Mouse (Mus musculus): Measurements from ENCODE around the gene Polr2l.
A peak's percentile ranks its signal among the peaks of the same experiment; 100 is the strongest.

Polr2l gene

DNA sequence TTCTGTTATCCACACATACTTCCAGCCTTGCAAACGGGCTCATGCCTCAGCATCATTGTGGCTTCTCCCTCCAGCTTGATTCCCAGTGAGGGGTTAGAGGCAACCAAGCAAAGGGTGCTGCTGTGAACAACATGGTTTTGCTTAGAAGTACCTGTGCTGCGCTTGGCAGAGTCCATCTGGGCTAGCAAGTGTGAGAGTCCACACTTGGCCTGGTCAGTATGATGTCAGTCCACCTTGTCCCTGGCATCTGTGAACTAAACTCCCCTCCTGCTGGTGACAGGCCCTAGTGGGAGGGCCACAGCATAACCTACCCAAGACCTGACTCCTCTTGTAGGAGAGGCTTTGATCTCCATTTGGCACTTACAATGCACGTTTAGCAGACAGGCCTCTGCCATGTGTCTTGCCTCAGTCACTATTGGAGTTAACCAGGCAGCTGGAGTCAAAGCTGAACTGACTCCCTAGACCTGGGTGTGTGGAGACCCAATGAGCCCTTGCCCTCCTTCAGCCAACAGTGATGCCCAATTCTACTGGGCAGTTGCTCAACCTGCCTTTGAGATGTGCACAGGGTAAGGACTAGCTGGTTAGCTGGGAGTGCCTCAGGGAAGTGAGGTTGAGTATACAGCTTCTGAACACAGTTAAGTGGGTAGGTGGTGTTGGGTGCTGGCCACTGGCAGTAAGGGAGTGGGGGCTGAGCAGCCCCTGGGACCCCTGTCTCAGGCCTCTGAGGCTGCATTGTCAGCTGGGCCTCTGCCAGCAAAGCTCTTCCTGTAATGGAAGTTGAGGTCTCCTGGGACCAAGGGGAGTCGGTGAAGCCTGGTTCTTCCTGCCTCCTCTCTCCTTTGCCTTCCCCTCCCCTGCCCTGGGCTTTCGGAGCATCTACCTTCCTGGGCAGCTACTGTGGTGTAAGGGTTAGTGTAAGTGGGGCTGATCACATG lies 9.5 kb upstream of the Polr2l start:
- DNase-seq (ENCODE audit: low spot score) = no peak

DNA sequence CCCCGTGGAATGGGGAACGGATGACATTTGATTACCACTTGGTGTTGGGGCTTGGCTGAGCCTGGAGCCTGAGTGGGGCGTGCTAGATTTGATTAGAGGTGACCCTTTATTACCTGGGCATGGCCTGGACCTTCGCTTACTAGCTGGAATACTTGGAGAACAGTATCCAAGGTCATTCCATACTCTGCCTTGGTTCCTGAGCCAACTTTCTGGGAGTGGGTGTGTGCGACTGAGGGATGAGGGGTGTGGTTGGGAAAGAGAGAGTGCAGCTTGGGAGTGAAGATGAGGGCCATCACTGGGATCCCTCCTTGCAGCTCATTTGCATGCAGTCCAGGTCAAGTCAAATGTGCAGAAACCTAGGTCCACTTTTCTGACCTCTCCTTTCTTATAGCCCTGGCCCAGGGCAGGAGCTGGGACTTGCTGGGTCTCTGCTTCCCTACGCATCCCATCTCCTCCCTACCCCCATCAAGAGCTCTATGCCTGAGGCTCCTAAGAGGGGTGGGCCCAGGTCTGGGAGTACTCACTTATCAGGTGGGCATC lies 8.3 kb upstream of the Polr2l start:
- DNase-seq (ENCODE audit: low spot score) = no peak

DNA sequence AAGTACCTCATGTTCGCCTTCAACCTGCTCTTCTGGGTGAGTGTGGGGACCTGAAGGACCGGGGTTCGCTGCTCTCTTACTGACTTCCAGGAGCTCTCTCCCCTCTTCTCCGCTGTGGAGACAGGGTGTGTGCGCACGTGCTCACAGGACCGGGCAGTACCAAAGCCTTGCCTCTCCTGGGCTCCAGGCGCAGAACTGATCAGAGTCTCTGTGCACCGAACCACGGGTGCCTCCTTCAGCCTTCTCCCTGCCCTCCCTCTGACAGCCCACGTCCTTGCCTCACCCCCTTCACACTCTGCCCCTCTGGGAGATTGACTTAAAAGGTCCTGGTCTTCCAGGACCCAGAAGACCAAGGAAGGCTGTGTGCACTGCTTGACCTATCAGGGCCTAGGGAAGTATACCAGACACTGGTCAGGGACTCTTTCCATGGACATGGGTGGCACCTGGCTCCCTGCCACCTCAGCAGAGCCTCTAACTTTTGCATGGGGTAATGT lies 7.6 kb upstream of the Polr2l start:
- DNase-seq (ENCODE audit: low spot score) = no peak

DNA sequence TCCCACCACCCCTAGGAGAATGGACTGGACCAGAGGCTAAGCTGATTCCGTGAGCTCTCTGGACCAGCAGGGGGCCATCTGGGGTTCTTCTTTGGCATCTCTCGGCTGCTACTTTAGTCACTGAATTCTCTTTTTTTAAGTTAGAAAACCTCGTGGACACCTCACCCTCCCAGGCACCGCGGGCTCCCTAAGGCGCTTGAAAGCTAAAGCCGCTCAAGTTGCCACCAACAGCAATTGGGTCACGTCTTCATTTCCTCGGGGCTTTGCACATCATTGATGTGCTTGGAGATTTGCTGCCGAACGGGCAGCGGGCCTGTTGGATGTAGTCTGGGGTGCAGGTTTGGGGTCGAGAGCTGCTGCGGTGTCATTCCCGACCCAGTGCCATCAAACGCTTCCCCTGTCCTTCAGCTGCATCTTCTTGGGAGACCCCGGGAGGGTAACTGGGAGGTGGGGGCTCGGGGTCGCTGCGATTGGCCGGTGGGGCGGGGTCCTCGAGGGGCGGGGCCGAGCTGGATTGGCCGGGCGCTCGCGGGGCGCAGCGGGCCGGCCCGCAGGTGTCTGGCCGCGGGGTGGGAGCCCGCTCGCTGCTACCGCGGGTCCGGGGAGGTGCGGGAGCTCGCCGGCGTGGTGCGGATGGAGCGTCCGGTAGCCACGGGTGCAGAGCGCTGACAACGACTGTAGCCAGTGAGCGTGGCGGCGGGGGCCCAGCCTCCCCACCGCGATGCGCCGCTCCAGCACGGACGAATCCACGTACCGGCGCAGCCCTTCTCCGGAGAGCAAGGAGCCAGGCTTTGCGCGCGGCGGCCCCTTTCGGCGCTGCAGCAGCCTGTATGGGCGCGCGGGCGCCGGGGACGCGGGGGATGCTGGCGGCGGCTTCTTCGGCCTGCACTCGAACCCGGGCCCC lies 6.8 kb upstream of the Polr2l start:
- peak; percentile 55 for DNase-seq (ENCODE audit: low spot score)

DNA sequence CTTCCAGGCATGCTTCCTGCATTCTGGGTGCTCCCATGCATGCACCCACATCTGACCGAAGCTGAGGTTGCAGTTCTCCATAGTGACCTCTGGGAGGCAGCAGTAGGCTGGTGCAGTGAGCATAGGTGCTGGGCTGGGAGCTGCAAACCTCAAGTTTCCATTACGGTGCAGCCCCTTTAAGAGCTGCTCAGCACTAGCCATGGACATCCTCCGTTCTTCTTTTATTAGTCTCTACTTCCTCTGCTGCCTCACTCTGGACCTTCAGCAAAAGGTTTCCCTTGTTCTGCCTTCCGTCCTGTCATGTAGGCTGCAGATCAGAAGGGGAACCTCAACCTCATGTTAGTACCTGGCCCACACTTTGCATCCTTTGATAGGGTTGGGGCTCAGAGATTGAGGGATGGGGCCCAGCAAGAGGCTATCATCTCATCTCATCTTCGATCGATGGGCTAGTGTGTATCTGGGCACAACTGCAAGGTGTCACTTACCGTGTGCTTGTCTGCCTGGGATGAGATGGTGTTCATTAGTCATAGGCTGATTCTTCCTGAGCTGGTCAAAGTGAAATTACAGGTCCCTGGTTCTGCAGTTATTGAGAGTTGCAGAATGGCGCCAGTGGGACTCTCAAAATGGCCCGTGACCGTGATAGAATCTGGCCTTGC lies 6.0 kb upstream of the Polr2l start:
- peak; percentile 53 for DNase-seq (ENCODE audit: low spot score)

DNA sequence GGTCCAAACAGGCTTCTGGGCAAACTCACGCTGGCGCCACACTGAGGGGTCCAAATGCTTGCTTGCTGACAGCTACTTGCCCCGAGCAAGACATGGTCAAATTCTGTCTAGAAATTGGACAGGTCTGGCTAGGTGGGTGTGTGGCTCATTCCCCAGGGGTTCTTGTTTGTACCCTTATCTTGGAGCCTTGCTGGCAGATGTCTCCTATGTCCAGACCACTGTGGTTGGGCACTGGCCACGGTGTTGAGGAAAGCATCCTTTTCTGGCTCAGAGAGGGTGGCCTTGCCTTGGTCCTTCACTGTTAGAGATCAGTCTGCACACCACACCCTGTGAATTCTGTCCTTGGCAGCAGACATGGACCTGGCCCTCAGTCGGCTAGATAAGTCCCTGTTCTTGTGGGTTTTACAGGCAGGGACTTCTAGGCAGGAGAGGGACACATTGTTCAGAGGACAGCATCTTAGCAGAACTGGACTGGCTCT lies 3.4 kb upstream of the Polr2l start:
- DNase-seq (ENCODE audit: low spot score) = peak; percentile 36

DNA sequence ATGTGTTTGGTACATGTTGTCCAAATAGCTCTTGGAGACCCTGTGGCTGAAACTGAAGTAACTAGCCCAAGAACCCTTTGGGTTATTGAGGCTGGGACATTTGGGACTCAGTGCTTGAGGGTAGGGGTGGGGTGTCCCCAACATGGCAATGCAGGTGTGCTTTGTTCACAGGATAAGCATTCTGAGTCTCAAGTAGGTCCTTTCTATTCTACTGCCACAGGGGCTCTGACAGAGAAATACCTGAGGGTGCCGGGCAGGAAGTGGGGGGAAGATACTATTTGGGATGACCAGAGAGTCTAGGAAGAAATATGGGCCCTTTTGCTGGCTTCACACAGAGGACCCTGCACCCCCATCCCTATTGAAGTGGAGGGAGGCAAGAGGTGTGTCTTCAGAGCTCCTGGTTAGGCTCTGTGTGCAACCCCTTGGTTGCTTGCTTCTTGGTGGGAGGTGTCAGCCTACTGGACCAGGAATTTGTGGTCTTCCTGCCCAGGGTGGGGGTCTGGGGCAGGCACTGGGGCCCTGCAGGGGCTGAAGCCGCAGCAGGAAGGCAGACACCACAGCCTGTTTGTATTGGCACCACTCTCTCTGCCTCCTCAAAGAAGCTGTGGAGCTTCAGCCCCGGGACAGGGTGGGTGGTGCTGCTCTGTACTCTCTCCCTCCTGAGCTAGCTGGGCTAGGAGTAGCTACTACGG lies 2.8 kb upstream of the Polr2l start:
- peak; percentile 21 for DNase-seq (ENCODE audit: low spot score)

DNA sequence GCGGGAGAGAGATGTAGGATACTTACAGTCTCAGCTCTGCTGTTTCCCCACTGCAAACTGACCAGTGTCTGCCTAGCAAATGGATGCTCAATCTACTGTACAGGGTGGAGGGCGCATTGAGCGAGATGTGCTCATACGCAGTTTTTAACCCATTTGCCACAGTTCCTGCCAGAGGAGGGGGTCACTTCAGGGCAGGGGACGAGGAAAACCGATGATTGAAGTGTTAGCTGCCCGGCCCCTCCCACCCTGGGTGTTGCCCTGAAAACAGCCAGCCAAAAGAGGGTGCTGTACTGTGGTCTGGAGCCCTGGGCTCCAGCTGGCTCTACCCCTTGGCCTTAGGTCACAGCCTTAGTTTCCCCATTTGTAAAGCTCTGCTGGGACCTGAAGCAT lies 2.0 kb upstream of the Polr2l start:
- DNase-seq (ENCODE audit: low spot score) = no peak

DNA sequence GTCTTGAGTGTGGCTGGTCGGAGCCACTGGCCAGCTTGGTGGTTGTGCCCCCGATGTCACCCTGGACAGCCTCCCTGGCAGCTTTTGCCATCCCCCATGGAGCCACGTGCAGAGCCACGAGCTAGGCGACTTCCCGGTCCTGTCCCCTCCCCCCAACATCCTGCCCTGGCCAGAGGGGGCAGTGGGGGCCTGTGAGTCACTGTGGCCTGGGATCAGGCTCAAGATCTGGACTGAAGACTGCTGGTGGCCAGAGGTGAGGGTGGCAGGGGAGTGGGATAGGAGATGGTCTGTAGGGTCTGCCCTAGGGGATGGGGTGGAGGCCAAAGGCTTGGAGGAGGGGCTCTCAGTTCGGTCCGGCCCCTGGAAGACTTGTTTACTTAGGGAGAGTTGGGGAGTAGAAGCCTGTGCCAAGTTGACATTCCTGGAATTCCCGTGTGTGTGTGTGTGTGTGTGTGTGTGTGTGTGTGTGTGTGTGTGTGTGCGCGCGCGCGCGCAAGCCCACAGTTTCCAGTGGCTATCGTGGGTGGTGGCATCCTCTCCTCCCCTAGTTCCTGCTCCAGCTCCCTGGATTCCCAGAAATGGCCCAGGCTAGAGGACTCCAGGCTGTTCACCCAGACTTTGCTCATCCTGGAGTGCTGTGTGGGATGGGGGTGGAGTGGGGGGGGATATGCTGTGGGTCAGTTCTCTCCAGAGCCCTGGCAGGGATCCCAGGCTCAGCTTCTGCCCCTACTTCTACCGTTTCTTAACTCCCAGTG lies 1.5 kb upstream of the Polr2l start:
- DNase-seq (ENCODE audit: low spot score) = peak; percentile 82

DNA sequence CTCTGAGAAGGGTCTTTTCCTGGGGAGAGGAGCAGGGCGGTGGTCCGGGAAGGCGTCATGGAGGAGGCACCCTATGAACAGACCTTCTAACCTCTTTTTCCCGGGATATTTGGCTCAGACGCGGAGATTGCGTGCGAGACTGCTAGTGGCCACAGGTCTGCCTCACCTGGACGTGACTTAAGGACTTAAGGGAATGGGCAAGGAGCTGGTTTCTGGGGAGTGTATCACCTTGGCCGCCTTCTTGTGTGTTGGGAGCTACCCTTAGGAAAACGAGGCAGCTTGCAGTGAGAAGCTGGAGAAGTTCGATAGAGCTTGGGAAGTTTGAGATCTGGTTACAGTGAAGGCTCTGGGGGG lies 850 bp upstream of the Polr2l start:
- DNase-seq (ENCODE audit: low spot score) = peak; percentile 21

DNA sequence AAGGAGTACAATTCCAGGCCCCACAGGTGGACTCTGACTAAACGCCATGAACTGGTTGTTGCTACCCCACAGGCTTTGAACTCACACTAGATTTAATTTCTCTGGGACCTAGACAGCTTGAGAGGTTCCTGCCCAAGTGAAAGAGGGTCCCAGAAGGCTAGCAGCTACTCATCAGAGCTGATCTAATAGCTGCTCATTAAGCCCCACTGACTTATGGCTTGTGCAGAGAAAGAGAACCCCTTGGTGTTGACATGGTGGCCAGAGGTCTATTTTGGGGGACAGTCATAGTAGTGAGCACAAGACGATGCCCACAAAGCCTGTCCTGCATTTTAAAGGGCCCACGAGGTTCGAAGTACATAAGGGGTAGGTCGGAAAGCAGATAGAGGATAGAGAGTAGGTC lies 772 bp downstream of the Polr2l start:
- no peak for DNase-seq (ENCODE audit: low spot score)

DNA sequence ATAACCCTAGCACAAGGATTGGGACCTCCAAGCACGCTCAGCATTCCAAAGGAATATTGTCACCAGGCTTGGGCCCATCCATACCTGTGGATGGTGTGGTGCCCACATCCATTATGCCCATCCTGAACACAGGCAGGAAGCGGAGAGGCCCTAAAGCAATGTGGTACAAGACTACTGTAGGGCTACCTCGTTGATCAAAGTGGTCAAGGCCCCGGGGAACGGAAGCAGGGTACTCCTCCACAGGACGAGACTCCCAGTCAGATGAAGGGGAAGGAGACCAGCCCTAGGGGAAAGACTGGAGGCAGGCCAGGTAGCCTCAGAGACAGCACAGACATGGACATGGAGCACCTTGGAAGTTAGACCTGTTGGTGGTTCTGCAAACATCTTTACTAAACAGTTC lies 2.2 kb downstream of the Polr2l start:
- no peak for DNase-seq (ENCODE audit: low spot score)

DNA sequence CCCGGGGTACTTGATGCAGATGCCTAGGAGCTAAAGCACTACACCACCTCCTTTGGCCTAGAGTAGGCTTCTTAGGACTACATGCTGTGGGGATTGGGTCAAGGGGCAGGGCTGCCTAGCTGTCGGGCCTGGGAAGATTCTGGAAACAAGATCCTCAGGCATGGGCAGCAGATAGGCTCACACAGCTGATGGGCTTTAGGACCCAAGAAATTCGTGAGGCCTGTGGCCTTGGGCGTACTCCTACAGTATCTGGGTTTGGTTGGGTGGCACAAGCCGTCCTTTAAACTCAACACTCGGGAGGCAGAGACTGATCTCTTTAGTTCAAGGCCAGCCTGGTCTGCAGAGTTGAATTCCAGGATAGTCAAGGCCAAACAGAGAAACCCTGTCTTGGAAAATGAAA lies 2.7 kb downstream of the Polr2l start:
- DNase-seq (ENCODE audit: low spot score) = peak; percentile 44

DNA sequence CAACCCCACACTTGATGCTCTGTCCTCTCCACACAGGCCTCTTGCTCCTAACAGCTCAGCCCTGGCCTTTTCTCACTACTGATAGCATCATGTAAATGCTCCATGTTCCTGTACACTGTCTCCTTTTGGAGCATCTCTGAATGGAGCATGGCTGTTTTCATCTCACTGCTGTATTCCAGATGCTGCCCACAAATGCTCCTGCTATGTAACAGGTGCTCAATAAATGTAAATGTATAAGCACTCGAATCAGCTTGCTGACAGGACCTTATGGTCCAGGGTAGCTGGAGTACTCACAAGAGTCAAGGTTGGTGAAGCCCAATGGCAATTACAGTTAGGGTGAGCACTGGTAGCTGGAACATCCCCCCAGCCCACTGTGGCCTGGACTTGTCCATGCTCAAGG lies 3.7 kb downstream of the Polr2l start:
- no peak for DNase-seq (ENCODE audit: low spot score)

DNA sequence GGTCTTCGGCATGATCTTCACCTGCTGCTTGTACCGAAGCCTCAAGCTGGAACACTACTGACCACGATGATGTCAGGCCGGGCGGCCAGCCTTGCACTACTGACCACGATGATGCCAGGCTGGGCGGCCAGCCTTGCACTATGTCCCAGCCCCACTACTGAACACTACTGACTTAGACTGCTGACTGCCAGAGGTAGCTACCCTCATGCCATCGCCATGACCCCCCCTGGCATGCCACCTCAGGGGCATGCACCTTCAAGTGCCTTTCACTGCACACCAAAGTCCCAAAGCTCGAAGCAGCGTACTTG lies 4.3 kb downstream of the Polr2l start:
- DNase-seq (ENCODE audit: low spot score) = no peak

DNA sequence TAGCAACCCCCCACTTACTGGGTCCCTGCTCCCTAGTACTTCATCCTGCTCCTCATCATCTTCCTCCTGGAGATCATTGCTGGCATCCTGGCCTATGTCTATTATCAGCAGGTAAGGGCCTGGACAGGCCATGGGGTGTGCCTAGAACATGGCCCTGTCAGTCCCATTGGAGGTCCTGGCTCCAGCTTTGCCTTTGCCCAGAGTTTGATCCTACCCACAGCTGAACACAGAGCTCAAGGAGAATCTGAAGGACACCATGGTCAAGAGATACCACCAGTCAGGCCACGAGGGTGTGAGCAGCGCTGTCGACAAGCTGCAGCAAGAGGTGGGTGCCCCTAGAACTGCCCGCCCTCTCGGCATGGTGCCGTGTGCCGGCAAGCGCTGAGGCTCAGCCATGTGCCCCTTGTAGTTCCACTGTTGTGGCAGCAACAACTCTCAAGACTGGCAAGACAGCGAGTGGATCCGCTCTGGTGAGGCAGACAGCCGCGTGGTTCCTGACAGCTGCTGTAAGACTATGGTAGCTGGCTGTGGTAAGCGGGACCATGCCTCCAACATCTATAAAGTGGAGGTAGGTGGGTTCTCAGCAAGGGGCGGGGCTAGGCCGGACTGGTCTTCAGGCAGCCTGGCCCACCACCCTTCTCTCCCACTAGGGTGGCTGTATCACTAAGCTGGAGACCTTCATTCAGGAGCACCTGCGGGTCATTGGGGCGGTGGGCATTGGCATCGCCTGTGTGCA lies 4.9 kb downstream of the Polr2l start:
- peak; percentile 28 for DNase-seq (ENCODE audit: low spot score)

DNA sequence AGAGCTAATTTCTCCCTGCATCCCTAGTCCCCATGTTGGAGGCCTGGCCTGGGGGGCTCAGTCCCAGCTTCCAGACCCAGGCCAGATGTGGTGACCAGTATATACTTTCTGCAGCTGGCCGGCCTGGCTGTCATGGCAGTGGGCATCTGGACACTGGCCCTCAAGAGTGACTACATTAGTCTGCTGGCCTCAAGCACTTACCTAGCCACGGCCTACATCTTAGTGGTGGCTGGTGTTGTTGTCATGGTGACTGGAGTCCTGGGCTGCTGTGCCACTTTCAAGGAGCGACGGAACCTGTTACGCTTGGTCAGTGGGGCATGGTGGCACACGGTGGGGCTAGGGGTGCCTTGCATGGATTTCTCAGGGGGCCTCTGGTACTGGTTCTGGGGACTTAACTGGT lies 5.6 kb downstream of the Polr2l start:
- DNase-seq (ENCODE audit: low spot score) = no peak

DNA sequence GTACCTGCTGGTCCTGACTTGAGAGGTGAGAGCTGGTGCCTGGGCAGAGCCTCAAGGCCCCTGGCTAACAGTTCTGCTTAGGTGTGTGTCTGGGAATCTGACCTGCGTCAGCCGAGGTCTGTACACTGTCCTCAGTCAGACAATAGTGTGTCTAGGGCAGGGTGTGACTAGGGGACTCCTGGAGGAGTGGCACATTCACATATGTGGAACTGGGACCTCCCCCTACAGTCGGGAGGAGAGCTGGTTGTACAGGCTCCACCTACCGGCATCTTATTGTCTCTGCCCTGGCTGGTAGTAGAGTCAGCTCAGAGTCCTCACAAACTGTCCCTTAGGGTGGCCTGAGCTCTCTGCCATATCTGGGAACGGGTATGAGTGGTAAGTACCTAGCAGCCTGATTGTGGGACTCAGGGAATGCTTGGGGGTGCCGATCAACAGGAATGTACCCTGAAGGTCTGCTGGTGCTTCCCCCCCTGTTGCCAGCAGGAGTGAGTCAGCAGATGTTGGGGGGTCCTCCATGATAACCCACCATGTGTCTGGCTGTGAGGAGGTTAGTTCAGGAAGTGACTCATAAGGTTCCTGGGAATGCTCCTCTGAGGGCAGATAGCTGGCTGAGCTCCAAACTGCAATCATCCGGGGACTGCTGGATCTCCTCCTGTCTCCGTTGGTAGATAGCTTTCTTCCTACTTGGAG lies 6.3 kb downstream of the Polr2l start:
- DNase-seq (ENCODE audit: low spot score) = peak; percentile 65

DNA sequence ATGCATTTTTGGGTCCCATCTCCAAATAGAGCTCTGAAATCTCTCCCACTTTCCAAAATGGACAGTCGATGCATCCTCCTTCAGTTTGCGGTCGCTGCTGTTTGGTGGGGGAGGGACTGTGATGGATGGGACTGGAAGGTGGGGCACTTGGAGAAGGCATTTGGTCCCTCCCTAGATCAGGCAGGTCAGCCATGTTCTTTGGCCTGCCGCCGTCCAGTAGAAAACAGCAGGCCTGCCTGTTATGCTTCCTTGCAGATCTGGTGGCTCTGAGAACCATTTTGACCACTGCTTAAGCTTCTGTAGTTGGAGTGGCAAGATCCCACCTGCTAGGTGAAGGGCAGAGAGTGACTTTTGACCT lies 6.8 kb downstream of the Polr2l start:
- peak; percentile 41 for DNase-seq (ENCODE audit: low spot score)
